Mouse (Mus musculus) liver, embryonic 14.5 days (tissue): Measurements from ENCODE around the gene Slc24a4.

ENCODE experiments used
- CTCF ChIP-seq: IDR thresholded peaks from 2 replicates; pipeline ENCODE4 v1.5.1; 2016; ENCODE audit warnings: antibody characterized with exemption, low read depth, control low read depth
- EP300 ChIP-seq: IDR thresholded peaks from 2 replicates; pipeline ENCODE4 v1.6.1; 2016; ENCODE audit warnings: antibody characterized with exemption, low read depth

DNA sequence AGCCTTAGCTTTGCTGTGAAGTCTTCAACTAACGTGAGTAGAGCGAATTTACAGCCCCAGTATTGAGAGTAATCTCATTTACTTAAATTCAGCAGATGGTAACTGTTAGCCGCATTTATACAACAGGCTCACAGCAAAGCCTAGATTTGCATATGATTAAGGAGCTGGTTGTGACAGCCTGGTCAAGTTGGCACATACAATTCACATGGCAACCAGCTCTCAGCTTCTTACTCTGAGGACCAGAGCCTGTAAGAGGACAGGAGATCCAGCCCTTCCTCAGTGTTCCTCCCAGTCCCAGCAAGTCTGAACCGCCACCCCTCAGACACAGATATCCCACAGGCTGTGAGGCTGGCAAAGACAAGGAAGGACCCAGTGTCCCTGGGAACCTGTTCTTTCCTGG, 73.0 kb downstream of the Slc24a4 start:
- TF ChIP-seq CTCF (no peak), EP300 (no peak)
